Mouse (Mus musculus): ENCODE measurements around the gene Dmrtc1b. TPM values are rescaled to one million over a fixed set of nuclear protein-coding genes. Genes with fewer than 3 reads are reported as not detected.
"Not testable (repeated sequence)": the region's sequence is repeated elsewhere in the genome, so short reads cannot be mapped to it uniquely, and the experiment has no call there.

Dmrtc1b gene
- polyA plus RNA-seq (2012; ENCODE audit: insufficient read depth, insufficient read length, low replicate concordance, missing spikeins) = not detected in 2 replicates

- not testable (repeated sequence) for H3K4me1 ChIP-seq (ENCODE audit: control insufficient read depth, insufficient read depth, low read length); H3K27ac ChIP-seq (ENCODE audit: insufficient read depth, low read depth, low read length); H3K4me3 ChIP-seq (ENCODE audit: insufficient read depth, low read depth, low read length)
- 89% methylated on average over 9 of the region's 10 CpGs for WGBS
These were observed at the start of gene Dmrtc1b, which contains the start of gene Gm9112 for GRCm38 (mm10) chrX:102707535-102707934. TSS of gene Dmrtc1b (plus strand) at chrX:102707865. TSS of gene Gm9112 (minus strand) at chrX:102707635.

- no peaks in the 10 kb centered on the region for H3K4me1 ChIP-seq (ENCODE audit: control insufficient read depth, insufficient read depth, low read length)
- TF ChIP-seq CTCF (IDR thresholded peaks at IDR 0.05; ENCODE audit: insufficient read depth, low read depth, low read length) (no peak), POLR2A (IDR thresholded peaks at IDR 0.05; ENCODE audit: insufficient read depth, low read depth, low read length) (no peak)
- no peak overlapping the region for H3K27ac ChIP-seq (ENCODE audit: insufficient read depth, low read depth, low read length)
- 24% methylated on average over 3 of the region's 3 CpGs for WGBS
- H3K4me3 ChIP-seq (ENCODE audit: insufficient read depth, low read depth, low read length) = no peak overlapping the region
These were observed 47.0 kb upstream of the Dmrtc1b start for GRCm38 (mm10) chrX:102660712-102661111.

- H3K4me1 ChIP-seq (ENCODE audit: control insufficient read depth, insufficient read depth, low read length) = no peaks in the 10 kb centered on the region
- H3K27ac ChIP-seq (ENCODE audit: insufficient read depth, low read depth, low read length) = no peak overlapping the region
- 69% methylated on average over 2 of the region's 2 CpGs for WGBS
- TF ChIP-seq POLR2A (IDR thresholded peaks at IDR 0.05; ENCODE audit: insufficient read depth, low read depth, low read length) = no peak
- TF ChIP-seq CTCF (IDR thresholded peaks at IDR 0.05; ENCODE audit: insufficient read depth, low read depth, low read length) = no peak
- H3K4me3 ChIP-seq (ENCODE audit: insufficient read depth, low read depth, low read length) = no peak overlapping the region
These were observed 41.0 kb upstream of the Dmrtc1b start for GRCm38 (mm10) chrX:102666641-102667040.

- H3K27ac ChIP-seq (ENCODE audit: insufficient read depth, low read depth, low read length); H3K4me3 ChIP-seq (ENCODE audit: insufficient read depth, low read depth, low read length); H3K4me1 ChIP-seq (ENCODE audit: control insufficient read depth, insufficient read depth, low read length): not testable (repeated sequence)
- 65% methylated on average over 3 of the region's 3 CpGs for WGBS
These were observed 23.0 kb upstream of the Dmrtc1b start for GRCm38 (mm10) chrX:102684706-102685105.

GRCm38 (mm10) chrX:102686872-102687271, 20.8 kb upstream of the Dmrtc1b start, which contains the start of gene Gm3880:
TSS of gene Gm3880 (minus strand) at chrX:102686972.
- H3K27ac ChIP-seq (ENCODE audit: insufficient read depth, low read depth, low read length); H3K4me3 ChIP-seq (ENCODE audit: insufficient read depth, low read depth, low read length); H3K4me1 ChIP-seq (ENCODE audit: control insufficient read depth, insufficient read depth, low read length): not testable (repeated sequence)
- 95% methylated on average over 5 of the region's 5 CpGs for WGBS

- WGBS = 14% methylated on average over 4 of the region's 4 CpGs
- H3K27ac ChIP-seq (ENCODE audit: insufficient read depth, low read depth, low read length); H3K4me3 ChIP-seq (ENCODE audit: insufficient read depth, low read depth, low read length); H3K4me1 ChIP-seq (ENCODE audit: control insufficient read depth, insufficient read depth, low read length): not testable (repeated sequence)
These were observed 18.4 kb upstream of the Dmrtc1b start for GRCm38 (mm10) chrX:102689252-102689651.

- H3K4me3 ChIP-seq (ENCODE audit: insufficient read depth, low read depth, low read length); H3K4me1 ChIP-seq (ENCODE audit: control insufficient read depth, insufficient read depth, low read length); H3K27ac ChIP-seq (ENCODE audit: insufficient read depth, low read depth, low read length): not testable (repeated sequence)
- WGBS = 77% methylated on average over 3 of the region's 3 CpGs
These were observed 7.0 kb upstream of the Dmrtc1b start for GRCm38 (mm10) chrX:102700636-102701035.

GRCm38 (mm10) chrX:102724226-102724625, 16.6 kb downstream of the Dmrtc1b start:
- not testable (repeated sequence) for H3K27ac ChIP-seq (ENCODE audit: insufficient read depth, low read depth, low read length); H3K4me3 ChIP-seq (ENCODE audit: insufficient read depth, low read depth, low read length); H3K4me1 ChIP-seq (ENCODE audit: control insufficient read depth, insufficient read depth, low read length)
- WGBS = 72% methylated on average over 6 of the region's 6 CpGs

Other genes with a start within 250 kb of the Dmrtc1b start
- not detected in 2 replicates for gene Hdac8, start 202.5 kb upstream of the Dmrtc1b start, polyA plus RNA-seq (2012; ENCODE audit: insufficient read depth, insufficient read length, low replicate concordance, missing spikeins)
- gene Phka1, start 63.6 kb upstream of the Dmrtc1b start, polyA plus RNA-seq (2012; ENCODE audit: insufficient read depth, insufficient read length, low replicate concordance, missing spikeins) = not detected in 2 replicates
- not detected in 2 replicates for gene Gm3880, start 20.9 kb upstream of the Dmrtc1b start, polyA plus RNA-seq (2012; ENCODE audit: insufficient read depth, insufficient read length, low replicate concordance, missing spikeins)
- gene Gm9112, start 230 bp upstream of the Dmrtc1b start, polyA plus RNA-seq (2012; ENCODE audit: insufficient read depth, insufficient read length, low replicate concordance, missing spikeins) = not detected in 2 replicates
- gene Dmrtc1c1, start 95.1 kb downstream of the Dmrtc1b start, polyA plus RNA-seq (2012; ENCODE audit: insufficient read depth, insufficient read length, low replicate concordance, missing spikeins) = not detected in 2 replicates
- not detected in 2 replicates for gene Dmrtc1c2, start 146.8 kb downstream of the Dmrtc1b start, polyA plus RNA-seq (2012; ENCODE audit: insufficient read depth, insufficient read length, low replicate concordance, missing spikeins)
- not detected in 2 replicates for gene 1700031F05Rik, start 160.1 kb downstream of the Dmrtc1b start, polyA plus RNA-seq (2012; ENCODE audit: insufficient read depth, insufficient read length, low replicate concordance, missing spikeins)
- gene Dmrtc1a, start 200.8 kb downstream of the Dmrtc1b start, polyA plus RNA-seq (2012; ENCODE audit: insufficient read depth, insufficient read length, low replicate concordance, missing spikeins) = not detected in 2 replicates
- gene 1700011M02Rik, start 201.0 kb downstream of the Dmrtc1b start, polyA plus RNA-seq (2012; ENCODE audit: insufficient read depth, insufficient read length, low replicate concordance, missing spikeins) = not detected in 2 replicates
- gene 1700018G05Rik, start 220.5 kb downstream of the Dmrtc1b start, polyA plus RNA-seq (2012; ENCODE audit: insufficient read depth, insufficient read length, low replicate concordance, missing spikeins) = not detected in 2 replicates

All from olfactory bulb, adult 2 months (tissue).